Mouse (Mus musculus) gastrocnemius, postnatal 25 days (tissue): ENCODE measurements around the gene Tasp1. TPM values are rescaled to one million over a fixed set of nuclear protein-coding genes. Genes with fewer than 3 reads are reported as not detected.
"Not testable (repeated sequence)": the region's sequence is repeated elsewhere in the genome, so short reads cannot be mapped to it uniquely, and the experiment has no call there.

Experiments used
- DNase-seq: peaks from one replicate; pipeline ENCODE4 v3.0.0; 2022
- total RNA-seq, 2 experiments: library from RNA; stranded (reverse); gene quantifications; 1 replicate in 1 of 2; 2 replicates in 1 of 2; pipeline ENCODE4 v1.2.3; 2021

Tasp1 gene
- total RNA-seq, 2 experiments from 2014 or later, result 4.2 to 5.0 TPM

GRCm38 (mm10) chr2:140058125-140058524 is 8.5 kb downstream of the Tasp1 start:
- no peak for DNase-seq

GRCm38 (mm10) chr2:140051607-140052126 is 14.9 kb downstream of the Tasp1 start:
- DNase-seq, result no peak

- DNase-seq, result no peak
Observed at GRCm38 (mm10) chr2:140042522-140043131, 24.0 kb downstream of the Tasp1 start.

- DNase-seq, result no peak
Observed at GRCm38 (mm10) chr2:140042081-140042480, 24.5 kb downstream of the Tasp1 start.

GRCm38 (mm10) chr2:140037459-140037858 is 29.1 kb downstream of the Tasp1 start:
- DNase-seq, result no peak

- no peak for DNase-seq
Observed at GRCm38 (mm10) chr2:140036854-140037253, 29.8 kb downstream of the Tasp1 start.

GRCm38 (mm10) chr2:140024937-140025336 is 41.7 kb downstream of the Tasp1 start:
- DNase-seq, result no peak

- no peak for DNase-seq
Observed at GRCm38 (mm10) chr2:140007406-140007805, 59.2 kb downstream of the Tasp1 start.

- DNase-seq, result no peak
Observed at GRCm38 (mm10) chr2:139998170-139998569, 68.4 kb downstream of the Tasp1 start.

- DNase-seq, result not testable (repeated sequence)
Observed at GRCm38 (mm10) chr2:139989907-139990306, 76.7 kb downstream of the Tasp1 start.

- DNase-seq, result no peak
Observed at GRCm38 (mm10) chr2:139967451-139967850, 99.2 kb downstream of the Tasp1 start.

GRCm38 (mm10) chr2:139966288-139966687 is 100.3 kb downstream of the Tasp1 start:
- DNase-seq, result no peak

- DNase-seq, result no peak
Observed at GRCm38 (mm10) chr2:139948843-139949242, 117.8 kb downstream of the Tasp1 start.

GRCm38 (mm10) chr2:139937581-139937980 is 129.0 kb downstream of the Tasp1 start:
- DNase-seq, result no peak

- DNase-seq, result no peak
Observed at GRCm38 (mm10) chr2:139934577-139934976, 132.0 kb downstream of the Tasp1 start.

GRCm38 (mm10) chr2:139934033-139934572 is 132.5 kb downstream of the Tasp1 start:
- DNase-seq, result no peak

GRCm38 (mm10) chr2:139932211-139932610 is 134.4 kb downstream of the Tasp1 start:
- DNase-seq, result no peak

- no peak for DNase-seq
Observed at GRCm38 (mm10) chr2:139924937-139925336, 141.7 kb downstream of the Tasp1 start.

GRCm38 (mm10) chr2:139921395-139921794 is 145.2 kb downstream of the Tasp1 start:
- DNase-seq, result not testable (repeated sequence)

- no peak for DNase-seq
Observed at GRCm38 (mm10) chr2:139919757-139920156, 146.8 kb downstream of the Tasp1 start.

- no peak for DNase-seq
Observed at GRCm38 (mm10) chr2:139906441-139907157, 160.0 kb downstream of the Tasp1 start.

GRCm38 (mm10) chr2:139891405-139892089 is 175.1 kb downstream of the Tasp1 start:
- no peak for DNase-seq

GRCm38 (mm10) chr2:139884264-139884637 is 182.4 kb downstream of the Tasp1 start:
- no peak for DNase-seq
